Mouse (Mus musculus): ENCODE data around the gene Gm4303. TPM values are rescaled to one million over a fixed set of nuclear protein-coding genes. Genes with fewer than 3 reads are reported as not detected.
"Not testable (repeated sequence)": the region's sequence is repeated elsewhere in the genome, so short reads cannot be mapped to it uniquely, and the experiment has no call there.

The Gm4303 gene
- polyA plus RNA-seq, 2 experiments, result not detected

- not testable (repeated sequence) for H3K4me2 ChIP-seq (replicated peaks; ENCODE audit: low read depth, low read length, severe bottlenecking); ATAC-seq (ENCODE audit: low FRiP score, low read depth); DNase-seq (ENCODE audit: low spot score); H3K27me3 ChIP-seq (ENCODE audit: control insufficient read depth, insufficient read depth, low read length); H3K9ac ChIP-seq (ENCODE audit: low read depth, low read length, severe bottlenecking); H3K27ac ChIP-seq (replicated peaks; ENCODE audit: low read depth, low read length); H3K4me1 ChIP-seq (ENCODE audit: control insufficient read depth, insufficient read depth, low read length); H3K36me3 ChIP-seq (ENCODE audit: control insufficient read depth, insufficient read depth, low read length); H3K4me3 ChIP-seq (replicated peaks; ENCODE audit: low read length); H3K9me3 ChIP-seq (ENCODE audit: control insufficient read depth, low read length)
- WGBS, result no CpG with 5 or more reads among the region's 2 CpGs
These were observed 36.7 kb downstream of the Gm4303 start, which contains the start of gene Gm4312 for GRCm38 (mm10) chr10:100382460-100382859. Gm4312 (minus strand) TSS chr10:100382560.

Other genes starting within 250 kb of the Gm4303 start
- gene Gm4301, start 10.3 kb upstream of the Gm4303 start, polyA plus RNA-seq (2012; rRNA removed), result not detected in 2 replicates
- gene Gm4301, start 10.3 kb upstream of the Gm4303 start, polyA plus RNA-seq (2014; fragmentation: Nextera tagmentation; extraction: Ambion mirVana), result not detected in 2 replicates
- gene Gm4302, start 5.1 kb upstream of the Gm4303 start, polyA plus RNA-seq (2012; rRNA removed), result not detected in 2 replicates
- not detected in 2 replicates for gene Gm4302, start 5.1 kb upstream of the Gm4303 start, polyA plus RNA-seq (2014; fragmentation: Nextera tagmentation; extraction: Ambion mirVana)
- gene Gm4305, start 5.1 kb downstream of the Gm4303 start, polyA plus RNA-seq (2012; rRNA removed), result not detected in 2 replicates
- gene Gm4305, start 5.1 kb downstream of the Gm4303 start, polyA plus RNA-seq (2014; fragmentation: Nextera tagmentation; extraction: Ambion mirVana), result not detected in 2 replicates
- not detected in 2 replicates for gene Gm4307, start 15.4 kb downstream of the Gm4303 start, polyA plus RNA-seq (2012; rRNA removed)
- not detected in 2 replicates for gene Gm4307, start 15.4 kb downstream of the Gm4303 start, polyA plus RNA-seq (2014; fragmentation: Nextera tagmentation; extraction: Ambion mirVana)
- gene Gm4312, start 36.6 kb downstream of the Gm4303 start, polyA plus RNA-seq (2012; rRNA removed), result not detected in 2 replicates
- gene Gm4312, start 36.6 kb downstream of the Gm4303 start, polyA plus RNA-seq (2014; fragmentation: Nextera tagmentation; extraction: Ambion mirVana), result not detected in 2 replicates
- 16.2 and 19.0 TPM in 2 replicates for gene Tmtc3, start 141.4 kb downstream of the Gm4303 start, polyA plus RNA-seq (2012; rRNA removed)
- 23.5 TPM in 2 replicates for gene Tmtc3, start 141.4 kb downstream of the Gm4303 start, polyA plus RNA-seq (2014; fragmentation: Nextera tagmentation; extraction: Ambion mirVana)
- gene Cep290, start 141.6 kb downstream of the Gm4303 start, polyA plus RNA-seq (2012; rRNA removed), result 3.0 and 4.6 TPM in 2 replicates
- 4.0 and 6.1 TPM in 2 replicates for gene Cep290, start 141.6 kb downstream of the Gm4303 start, polyA plus RNA-seq (2014; fragmentation: Nextera tagmentation; extraction: Ambion mirVana)
- gene 4930430F08Rik, start 244.5 kb downstream of the Gm4303 start, polyA plus RNA-seq (2012; rRNA removed), result 8.9 and 15.3 TPM in 2 replicates
- 9.8 and 11.3 TPM in 2 replicates for gene 4930430F08Rik, start 244.5 kb downstream of the Gm4303 start, polyA plus RNA-seq (2014; fragmentation: Nextera tagmentation; extraction: Ambion mirVana)
- gene 1700017N19Rik, start 244.5 kb downstream of the Gm4303 start, polyA plus RNA-seq (2012; rRNA removed), result not detected in 2 replicates
- not detected in 2 replicates for gene 1700017N19Rik, start 244.5 kb downstream of the Gm4303 start, polyA plus RNA-seq (2014; fragmentation: Nextera tagmentation; extraction: Ambion mirVana)

Data from limb, embryonic 14.5 days (tissue).